Mouse (Mus musculus) C2C12 (cell line): ENCODE data around the gene Abcg5.

Experiments
- CEBPB ChIP-seq: IDR thresholded peaks from one replicate; pipeline ENCODE4 v1.6.1; 2011; ENCODE audit warnings: low read depth, mild to moderate bottlenecking, control low read depth, moderate library complexity
- CTCF ChIP-seq: IDR thresholded peaks from one replicate; pipeline ENCODE4 v1.5.1; 2011; ENCODE audit not compliant: control insufficient read depth, insufficient read depth, insufficient read length

GRCm38 (mm10) chr17:84724028-84724427 lies 41.2 kb upstream of the Abcg5 start:
- TF ChIP-seq CTCF = no peak
- no peak for TF ChIP-seq CEBPB
